Mouse (Mus musculus): ENCODE measurements at regions not wholly inside any gene's neighbourhood (a gene's known extent, or its start where the extent isn't known, plus 50 kb on each side); places are given as distances from the start of the nearest gene placed in this dataset.

DNA sequence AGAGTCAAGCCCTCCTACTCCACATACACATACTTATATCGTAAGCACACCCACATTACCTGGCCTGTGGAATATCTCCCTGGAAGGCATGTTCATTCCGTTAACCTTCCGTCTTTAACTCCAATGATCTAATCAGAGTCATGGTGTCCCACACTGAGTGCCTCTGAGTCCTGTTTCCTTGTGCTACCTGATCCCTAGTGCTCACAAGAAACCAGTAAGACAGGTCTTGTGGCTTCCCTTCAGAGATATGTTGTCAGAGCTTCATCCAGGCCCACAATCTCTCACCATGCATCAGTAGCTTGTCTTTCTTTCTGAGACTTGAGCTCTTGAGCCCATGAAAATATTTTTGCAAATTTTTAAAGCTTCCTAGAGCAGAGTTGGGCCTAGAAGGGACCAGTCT, 63.2 kb upstream of the Cadm1 start:
- TF ChIP-seq TCF12 (IDR thresholded peaks at IDR 0.05; ENCODE audit: low read depth, low read length) (no peak), ELF1 (IDR thresholded peaks at IDR 0.05; ENCODE audit: low read depth, low read length) (no peak), CTCF (conservative IDR thresholded peaks at IDR 0.05 in 1 of 2, IDR thresholded peaks at IDR 0.05 in 1 of 2; ENCODE audit: low read depth in 2 of 2, low read length in 2 of 2) (no peak), ETS1 (conservative IDR thresholded peaks at IDR 0.05; ENCODE audit: low read depth, low read length) (no peak), UBTF (IDR thresholded peaks at IDR 0.05; ENCODE audit: low read depth, low read length) (no peak), POLR2A (IDR thresholded peaks at IDR 0.05; ENCODE audit: low read depth, low read length) (no peak), EP300 (IDR thresholded peaks at IDR 0.05; ENCODE audit: low read length) (no peak), ZKSCAN1 (IDR thresholded peaks at IDR 0.05; ENCODE audit: borderline replicate concordance, low read depth, low read length) (no peak), MAX (IDR thresholded peaks at IDR 0.05; ENCODE audit: low read length) (no peak), POLR2AphosphoS2 (IDR thresholded peaks at IDR 0.05; ENCODE audit: low read depth, low read length) (no peak), SIN3A (IDR thresholded peaks at IDR 0.05; ENCODE audit: low read length) (no peak), KAT2A (IDR thresholded peaks at IDR 0.05; ENCODE audit: insufficient replicate concordance, low read length) (no peak), JUN (IDR thresholded peaks at IDR 0.05; ENCODE audit: insufficient read depth, low read depth, low read length) (no peak), MAZ (IDR thresholded peaks at IDR 0.05; ENCODE audit: low read depth, low read length) (no peak)
